Mouse (Mus musculus) embryonic facial prominence, embryonic 13.5 days (tissue): ENCODE measurements around the gene Hrc. TPM values are rescaled to one million over a fixed set of nuclear protein-coding genes. Genes with fewer than 3 reads are reported as not detected.

ENCODE experiments used
- ATAC-seq: fragments of 200-750 bp; cut with Nextera tagmentation; 2 replicates; pipeline ENCODE4 v1.8.0; 2017; ENCODE audit warnings: low read depth; ENCODE audit not compliant: insufficient number of reproducible peaks, insufficient read depth, low FRiP score, low TSS enrichment
- H3K27ac ChIP-seq: fragments of 300-500 bp; sonication (generic); 2 replicates; pipeline ENCODE4 v1.5.1; 2015; ENCODE audit warnings: moderate library complexity, mild to moderate bottlenecking, inconsistent platforms
- H3K27me3 ChIP-seq: fragments of 300-500 bp; sonication (generic); 2 replicates; pipeline ENCODE4 v1.6.1; 2015; ENCODE audit warnings: mild to moderate bottlenecking, inconsistent platforms
- H3K36me3 ChIP-seq: fragments of 300-500 bp; sonication (generic); 2 replicates; pipeline ENCODE4 v1.6.1; 2015; ENCODE audit warnings: mild to moderate bottlenecking, inconsistent platforms
- H3K4me1 ChIP-seq: fragments of 300-500 bp; sonication (generic); 2 replicates; pipeline ENCODE4 v1.6.1; 2015; ENCODE audit warnings: inconsistent platforms
- H3K4me2 ChIP-seq: fragments of 300-500 bp; sonication (generic); 2 replicates; pipeline ENCODE4 v1.6.1; 2015; ENCODE audit warnings: moderate library complexity, mild to moderate bottlenecking, inconsistent platforms
- H3K4me3 ChIP-seq: fragments of 300-500 bp; sonication (generic); 2 replicates; pipeline ENCODE4 v1.5.1; 2015; ENCODE audit warnings: mild to moderate bottlenecking, inconsistent platforms
- H3K9ac ChIP-seq: fragments of 300-500 bp; sonication (generic); 2 replicates; pipeline ENCODE4 v1.6.1; 2015; ENCODE audit warnings: mild to moderate bottlenecking, inconsistent platforms
- H3K9me3 ChIP-seq: fragments of 300-500 bp; sonication (generic); 2 replicates; pipeline ENCODE4 v1.6.1; 2016; ENCODE audit warnings: inconsistent platforms
- WGBS: fragments of 180-500 bp; shearing (Covaris S2); methylation state at CpG from one replicate; pipeline ENCODE4 v1.1.7; 2015; ENCODE audit warnings: mixed read lengths; 5-methylcytosine and 5-hydroxymethylcytosine counted together
- polyA plus RNA-seq: library from polyadenylated mRNA; unstranded; fragments of >200 nt; fragmentation: Nextera tagmentation; extraction: Ambion mirVana; gene quantifications from 2 replicates; pipeline ENCODE4 v1.2.1, GENCODE M21; 2015

The Hrc gene
- polyA plus RNA-seq, 1 experiment from 2014 or later: 2.9 TPM

DNA sequence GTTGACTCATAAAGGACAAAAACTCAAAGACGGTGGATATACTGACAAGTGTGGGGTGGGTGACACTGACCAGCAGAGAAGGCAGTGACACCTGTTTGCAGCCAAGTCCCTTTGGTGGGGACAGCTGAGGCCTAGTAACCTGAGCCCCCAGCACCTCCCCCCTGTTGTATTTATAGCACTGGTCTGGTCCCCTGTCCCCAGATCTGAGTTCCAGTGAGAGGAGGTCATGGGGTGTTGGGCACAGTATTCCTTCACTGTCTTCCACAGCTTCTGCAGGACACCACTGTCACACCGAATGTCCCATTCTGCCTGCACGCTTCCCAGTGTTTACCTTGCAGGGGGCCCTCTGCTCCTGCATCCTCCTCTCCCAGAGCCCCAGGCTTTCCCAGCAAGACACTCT, 485 bp upstream of the Hrc start:
- whole genome bisulfite sequencing: 22% methylated on average over 3 of the region's 3 CpGs
- Histone ChIP-seq H3K4me2 (peak overlapping the region; percentile 87; the same call in 1 of the 2 replicates), H3K4me1 (peaks cover 56% of the 10 kb centered on the region), H3K27ac (peak overlapping the region; percentile 94; the same call in 1 of the 2 replicates), H3K9me3 (no peaks in the 10 kb centered on the region), H3K27me3 (0 out of 2 replicates have a peak, but pooled peaks cover 5% of the 10 kb centered on the region), H3K4me3 (no peak overlapping the region), H3K9ac (no peak overlapping the region), H3K36me3 (0 out of 2 replicates have a peak, but pooled peaks cover 3% of the 10 kb centered on the region)
- no peak for ATAC-seq

DNA sequence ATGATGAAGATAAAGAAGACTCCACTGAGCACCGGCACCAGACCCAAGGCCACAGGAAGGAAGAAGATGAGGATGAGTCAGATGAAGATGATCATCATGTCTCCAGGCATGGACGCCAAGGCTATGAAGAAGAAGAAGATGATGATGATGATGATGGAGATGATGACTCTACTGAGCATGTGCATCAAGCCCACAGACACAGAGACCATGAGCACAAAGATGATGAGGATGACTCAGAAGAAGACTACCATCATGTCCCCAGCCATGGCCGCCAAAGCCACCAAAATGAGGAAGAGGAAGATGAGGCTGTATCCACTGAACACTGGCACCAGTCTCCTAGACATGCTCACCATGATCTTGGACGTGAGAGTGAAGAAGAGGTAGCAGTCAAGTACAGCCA, 1.2 kb downstream of the Hrc start:
- Histone ChIP-seq H3K27ac (no peak overlapping the region), H3K36me3 (no peaks in the 10 kb centered on the region), H3K9me3 (no peaks in the 10 kb centered on the region), H3K4me1 (peaks cover 70% of the 10 kb centered on the region), H3K27me3 (0 out of 2 replicates have a peak, but pooled peaks cover 5% of the 10 kb centered on the region), H3K9ac (no peak overlapping the region), H3K4me3 (no peak overlapping the region), H3K4me2 (no peak overlapping the region)
- WGBS: 83% methylated on average over 4 of the region's 4 CpGs
- ATAC-seq: no peak

DNA sequence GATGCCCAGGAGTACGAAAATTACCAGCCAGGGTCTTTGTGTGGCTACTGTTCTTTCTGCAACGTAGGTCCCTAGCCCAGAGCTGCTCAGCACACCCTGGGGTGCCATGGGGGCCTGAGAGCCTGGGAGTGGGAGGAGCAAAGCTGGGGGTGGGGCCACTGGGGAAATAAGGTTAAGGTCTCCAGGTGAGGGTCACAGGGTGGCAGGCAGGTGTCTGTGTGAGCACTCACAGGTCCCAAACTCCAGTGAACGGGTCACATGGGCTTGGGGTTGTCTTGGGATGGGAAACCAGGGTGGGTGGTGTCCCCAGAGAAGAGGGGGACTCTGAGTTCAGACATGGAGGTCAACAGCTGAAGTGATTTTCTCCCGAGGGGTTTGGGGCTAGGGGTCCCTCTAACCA, 2.4 kb downstream of the Hrc start:
- Histone ChIP-seq H3K9me3 (no peaks in the 10 kb centered on the region), H3K36me3 (no peaks in the 10 kb centered on the region), H3K27me3 (peaks cover 8% of the 10 kb centered on the region; the same call in 1 of the 2 replicates), H3K4me3 (0 out of 2 replicates have a peak overlapping the region, but pooled peaks have one; percentile 58), H3K9ac (no peak overlapping the region), H3K27ac (0 out of 2 replicates have a peak overlapping the region, but pooled peaks have one; percentile 8), H3K4me1 (peaks cover 63% of the 10 kb centered on the region), H3K4me2 (peak overlapping the region; percentile 88; the same call in 1 of the 2 replicates)
- no peak for ATAC-seq
- WGBS: 15% methylated on average over 4 of the region's 4 CpGs

DNA sequence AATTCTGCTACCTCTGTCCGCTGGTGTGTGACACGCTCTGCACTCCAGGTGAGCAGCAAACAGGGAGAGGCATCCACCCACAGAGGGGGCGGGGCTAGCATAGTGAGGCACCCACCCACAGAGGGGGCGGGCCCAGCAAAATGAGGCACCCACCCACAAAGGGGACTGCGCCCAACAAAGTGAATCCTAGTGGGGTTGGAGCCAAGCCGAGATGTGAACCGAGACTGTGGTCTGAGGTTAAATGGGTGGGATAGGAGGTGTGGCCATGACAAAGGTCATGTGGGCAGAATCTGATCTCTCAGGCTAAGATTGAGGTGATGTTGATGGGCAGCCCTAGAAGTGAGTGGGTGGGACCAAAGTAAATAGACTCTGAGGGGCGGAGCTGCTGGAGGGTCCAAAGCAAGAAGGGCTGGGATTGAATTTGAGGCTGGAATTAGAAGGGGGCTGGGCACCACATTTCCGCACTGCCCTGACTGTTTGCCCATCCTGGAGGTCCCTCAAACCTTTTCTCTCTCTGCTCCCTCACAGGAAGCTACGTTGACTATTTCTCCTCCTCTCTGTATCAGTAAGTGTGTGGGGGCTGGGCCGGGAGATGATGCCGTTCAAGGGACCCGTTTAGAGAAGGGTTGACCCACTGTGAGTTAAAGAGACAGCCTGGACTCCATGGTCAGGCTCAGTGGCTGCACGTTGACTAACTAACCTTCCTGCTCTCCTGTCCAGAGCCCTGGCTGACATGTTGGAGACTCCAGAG, 3.2 kb downstream of the Hrc start:
- peak overlapping the region; percentile 73; the same call in 1 of the 2 replicates for H3K9ac ChIP-seq
- H3K9me3 ChIP-seq: no peaks in the 10 kb centered on the region
- ATAC-seq: peak; percentile 39
- H3K27me3 ChIP-seq: peaks cover 8% of the 10 kb centered on the region; the same call in 1 of the 2 replicates
- H3K4me1 ChIP-seq: peaks cover 58% of the 10 kb centered on the region
- 1% methylated on average over 14 of the region's 14 CpGs for WGBS
- H3K4me2 ChIP-seq: peak overlapping the region; percentile 88
- peak overlapping the region; percentile 58 for H3K4me3 ChIP-seq
- no peaks in the 10 kb centered on the region for H3K36me3 ChIP-seq
- peak overlapping the region; percentile 64 for H3K27ac ChIP-seq

DNA sequence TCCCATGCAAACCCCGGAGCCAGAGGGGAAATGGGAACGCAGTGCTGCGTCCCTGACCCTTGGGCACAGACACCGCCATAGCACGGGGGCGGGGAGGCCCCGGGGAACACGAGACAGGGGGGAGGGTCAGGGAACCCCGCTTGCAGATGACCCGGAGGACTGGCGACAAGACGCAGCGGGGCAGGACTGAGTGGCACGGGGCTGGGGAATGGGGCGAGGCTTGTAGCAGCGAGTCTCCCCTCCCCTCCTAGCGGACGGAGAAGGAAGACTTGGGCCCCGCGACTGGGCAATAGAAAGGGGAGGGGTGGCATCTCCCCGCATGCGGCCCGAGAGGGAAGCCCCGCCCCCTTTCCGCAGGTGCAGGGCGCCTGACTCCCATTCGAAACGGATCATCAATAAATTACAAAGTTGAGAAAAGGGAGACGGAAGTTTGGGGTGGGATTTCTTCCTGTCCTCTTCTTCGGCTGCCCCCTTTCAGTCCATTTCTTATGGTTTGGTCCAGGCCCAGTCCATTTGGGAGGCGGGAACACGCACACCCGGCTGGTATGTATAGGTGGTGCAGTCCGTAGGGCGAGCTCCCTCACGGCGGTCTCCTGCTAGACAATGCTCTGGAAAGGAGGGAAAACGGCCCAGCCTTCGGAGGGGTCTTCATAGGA, 4.4 kb downstream of the Hrc start:
- WGBS: under 1% methylated on average over 35 of the region's 39 CpGs
- Histone ChIP-seq H3K27me3 (peaks cover 8% of the 10 kb centered on the region; the same call in 1 of the 2 replicates), H3K27ac (peak overlapping the region; percentile 64)

DNA sequence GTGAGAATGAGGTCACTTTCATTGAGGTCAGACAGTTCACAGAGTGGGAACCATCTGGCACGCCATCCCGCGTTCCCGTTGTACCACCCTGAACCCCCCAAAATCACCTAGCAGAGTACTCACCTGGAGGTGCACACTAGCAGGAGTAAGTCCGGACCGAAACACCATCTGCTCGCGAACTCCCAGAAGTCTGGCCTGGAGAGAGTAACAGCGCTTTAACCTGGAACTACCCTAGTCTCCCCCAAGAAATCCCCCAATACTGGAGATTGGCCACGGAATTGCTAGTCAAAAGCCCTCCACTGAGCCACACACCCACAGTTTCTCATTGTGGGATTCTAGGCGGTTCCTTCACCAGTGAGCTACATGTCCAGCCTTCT, 5.0 kb downstream of the Hrc start:
- peak overlapping the region; percentile 40 for H3K27ac ChIP-seq
- peaks cover 46% of the 10 kb centered on the region for H3K4me1 ChIP-seq
- WGBS: 3% methylated on average over 11 of the region's 11 CpGs

More for the DNA sequence above, 4.4 kb downstream of the Hrc start:
- ATAC-seq: peak; percentile 49; the same call in 1 of the 2 replicates
- Histone ChIP-seq H3K9ac (peak overlapping the region; percentile 73), H3K4me2 (peak overlapping the region; percentile 88), H3K36me3 (no peaks in the 10 kb centered on the region), H3K4me3 (peak overlapping the region; percentile 58), H3K4me1 (peaks cover 51% of the 10 kb centered on the region), H3K9me3 (no peaks in the 10 kb centered on the region)

DNA sequence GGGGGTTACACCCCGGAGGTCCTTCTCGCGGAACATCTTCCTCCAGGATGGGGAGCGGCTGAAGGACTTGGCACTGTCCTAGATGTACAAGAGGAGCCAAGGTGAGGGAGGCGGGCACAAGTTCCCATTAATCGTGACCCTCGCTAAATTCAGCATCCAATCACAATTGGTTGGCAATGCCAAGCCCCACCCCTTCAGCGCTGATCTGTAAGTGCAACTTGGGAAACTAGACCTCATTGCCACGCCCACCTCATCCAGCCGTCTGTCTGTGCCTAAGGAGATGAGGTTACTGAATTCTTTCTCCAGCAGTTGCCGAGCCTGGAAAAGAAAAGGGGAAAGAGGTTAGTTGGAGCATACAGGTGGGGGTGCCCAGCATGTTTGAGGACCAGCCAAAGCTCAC, 5.6 kb downstream of the Hrc start:
- Histone ChIP-seq H3K4me2 (peak overlapping the region; percentile 88), H3K4me3 (peak overlapping the region; percentile 58), H3K9me3 (no peaks in the 10 kb centered on the region), H3K36me3 (no peaks in the 10 kb centered on the region), H3K27me3 (peaks cover 8% of the 10 kb centered on the region; the same call in 1 of the 2 replicates), H3K4me1 (peaks cover 43% of the 10 kb centered on the region), H3K9ac (peak overlapping the region; percentile 73), H3K27ac (peak overlapping the region; percentile 52)
- no peak for ATAC-seq
- WGBS: 2% methylated on average over 11 of the region's 11 CpGs

More for the DNA sequence above, 5.0 kb downstream of the Hrc start:
- Histone ChIP-seq H3K9ac (peak overlapping the region; percentile 73), H3K9me3 (no peaks in the 10 kb centered on the region), H3K4me2 (peak overlapping the region; percentile 88), H3K36me3 (no peaks in the 10 kb centered on the region), H3K27me3 (peaks cover 8% of the 10 kb centered on the region; the same call in 1 of the 2 replicates), H3K4me3 (peak overlapping the region; percentile 58)
- ATAC-seq: no peak

DNA sequence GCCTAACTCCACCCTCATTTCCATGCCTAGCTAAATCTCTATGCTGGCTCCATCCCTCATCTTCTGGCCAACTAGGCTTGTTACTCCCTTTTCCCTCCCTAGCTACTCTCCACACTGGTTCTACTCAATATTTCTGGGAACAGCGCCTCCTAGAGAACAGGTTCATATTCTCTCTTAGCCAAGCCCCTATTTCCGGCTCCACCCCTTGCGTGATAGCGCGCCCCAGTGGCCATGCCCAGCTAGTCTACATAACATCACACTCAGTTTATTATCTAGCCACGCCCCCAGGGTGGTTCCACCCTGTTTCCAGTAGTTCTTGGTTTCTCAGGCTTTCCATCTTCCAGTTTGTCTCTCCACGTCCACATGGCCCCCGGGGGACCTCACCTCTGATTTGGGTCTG, 6.2 kb downstream of the Hrc start:
- H3K27ac ChIP-seq: peak overlapping the region; percentile 52

DNA sequence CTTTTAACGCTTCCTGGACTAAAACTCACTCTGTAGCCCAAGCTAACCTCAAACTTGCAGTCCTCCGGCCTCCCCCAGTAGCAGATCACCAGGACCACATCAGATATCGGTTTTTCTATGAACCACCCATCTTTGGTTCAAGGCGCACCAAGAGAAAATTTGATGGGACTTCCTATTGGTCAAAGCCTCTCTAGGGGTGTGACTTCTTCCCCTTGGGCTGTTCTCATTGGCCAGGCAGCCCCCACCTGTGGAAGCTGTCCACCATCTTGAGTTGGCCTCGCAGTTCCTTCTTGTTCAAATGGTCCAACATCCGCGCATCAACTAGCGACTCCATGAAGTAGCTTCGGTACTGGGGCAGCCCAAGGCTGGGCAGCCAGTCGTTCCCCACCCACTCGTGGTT, 7.0 kb downstream of the Hrc start:
- Histone ChIP-seq H3K4me3 (no peak overlapping the region), H3K9me3 (no peaks in the 10 kb centered on the region), H3K27me3 (peaks cover 8% of the 10 kb centered on the region; the same call in 1 of the 2 replicates), H3K4me1 (peaks cover 43% of the 10 kb centered on the region), H3K27ac (no peak overlapping the region), H3K4me2 (no peak overlapping the region), H3K36me3 (peaks cover 6% of the 10 kb centered on the region; the same call in 1 of the 2 replicates), H3K9ac (no peak overlapping the region)
- 89% methylated on average over 11 of the region's 11 CpGs for WGBS
- ATAC-seq: no peak

More for the DNA sequence above, 6.2 kb downstream of the Hrc start:
- Histone ChIP-seq H3K36me3 (no peaks in the 10 kb centered on the region), H3K4me1 (peaks cover 43% of the 10 kb centered on the region), H3K4me3 (peak overlapping the region; percentile 58), H3K4me2 (peak overlapping the region; percentile 88), H3K27me3 (peaks cover 8% of the 10 kb centered on the region; the same call in 1 of the 2 replicates), H3K9me3 (no peaks in the 10 kb centered on the region), H3K9ac (no peak overlapping the region)
- ATAC-seq: 0 out of 2 replicates have a peak, but pooled peaks have one; percentile 16
- WGBS: 3% methylated on average over 8 of the region's 8 CpGs

DNA sequence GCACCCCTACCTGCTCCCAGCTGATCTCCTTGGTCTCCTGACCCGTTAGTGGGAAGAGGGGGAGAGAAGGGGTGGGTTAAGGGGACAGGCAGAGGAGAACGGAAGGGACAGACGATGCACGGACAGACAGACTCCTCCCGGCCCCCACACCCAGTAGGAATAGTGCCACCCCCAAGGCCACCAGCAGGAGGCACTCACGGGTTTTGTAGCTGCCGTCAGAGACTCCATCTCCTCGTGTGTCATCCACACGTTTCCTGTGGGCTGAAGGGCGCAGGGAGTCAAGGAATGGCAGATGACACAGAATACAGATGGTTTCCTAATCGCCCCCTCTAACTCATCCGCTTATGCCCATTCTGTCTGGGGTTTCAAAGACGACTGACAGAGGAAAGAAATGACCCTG, 8.5 kb downstream of the Hrc start:
- H3K4me2 ChIP-seq: no peak overlapping the region
- no peak overlapping the region for H3K27ac ChIP-seq
- no peak overlapping the region for H3K9ac ChIP-seq
- H3K27me3 ChIP-seq: peaks cover 4% of the 10 kb centered on the region; the same call in 1 of the 2 replicates
- WGBS: 23% methylated on average over 13 of the region's 13 CpGs
- peaks cover 17% of the 10 kb centered on the region; the same call in 1 of the 2 replicates for H3K36me3 ChIP-seq
- peaks cover 31% of the 10 kb centered on the region for H3K4me1 ChIP-seq
- no peak for ATAC-seq
- no peaks in the 10 kb centered on the region for H3K9me3 ChIP-seq
- H3K4me3 ChIP-seq: no peak overlapping the region

DNA sequence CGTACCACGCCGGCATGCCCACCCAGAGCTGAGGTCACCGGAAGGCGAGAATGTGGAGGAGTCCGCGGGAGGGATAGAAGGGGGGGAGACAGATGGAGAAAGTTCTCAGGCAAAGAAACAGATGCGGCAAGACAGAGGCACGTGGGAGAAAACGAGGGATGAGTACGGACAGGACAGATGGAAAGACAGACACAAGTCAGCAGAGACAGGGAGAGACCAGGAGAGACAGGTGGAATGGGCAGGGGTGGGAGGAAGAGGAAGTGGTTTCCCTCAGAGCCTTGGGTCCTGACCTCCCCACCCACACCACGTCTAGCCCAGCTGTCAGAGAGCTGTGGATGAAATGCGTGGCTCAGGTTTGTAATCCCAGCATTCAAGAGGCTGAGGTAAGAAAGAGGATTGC, 11.8 kb downstream of the Hrc start:
- Histone ChIP-seq H3K4me1 (no peaks in the 10 kb centered on the region), H3K9me3 (no peaks in the 10 kb centered on the region), H3K36me3 (peaks cover 28% of the 10 kb centered on the region; the same call in 1 of the 2 replicates), H3K4me2 (no peak overlapping the region), H3K27me3 (peaks cover 4% of the 10 kb centered on the region; the same call in 1 of the 2 replicates), H3K27ac (no peak overlapping the region), H3K4me3 (no peak overlapping the region), H3K9ac (no peak overlapping the region; the same call in 1 of the 2 replicates)
- WGBS: 81% methylated on average over 13 of the region's 13 CpGs
- no peak for ATAC-seq
